Mouse (Mus musculus) midbrain, embryonic 14.5 days (tissue): ENCODE measurements around the gene Rps6kc1. TPM values are rescaled to one million over a fixed set of nuclear protein-coding genes. Genes with fewer than 3 reads are reported as not detected.
A peak's percentile ranks its signal among the peaks of the same experiment; 100 is the strongest.

Source experiments
- ATAC-seq: fragments of 200-750 bp; cut with Nextera tagmentation; 2 replicates; pipeline ENCODE4 v1.8.0; 2017; ENCODE audit warnings: moderate number of reproducible peaks, moderate library complexity; ENCODE audit not compliant: low FRiP score, low TSS enrichment
- DNase-seq: peaks from one replicate; pipeline ENCODE4 v3.0.0-alpha.2; 2015
- H3K27ac ChIP-seq: fragments of 300-500 bp; sonication (generic); replicated peaks from 2 replicates; pipeline ENCODE4 v1.5.1; 2014; ENCODE audit warnings: mild to moderate bottlenecking, low read depth, low read length, moderate library complexity
- H3K27me3 ChIP-seq: fragments of 300-500 bp; sonication (generic); 2 replicates; pipeline ENCODE4 v1.6.1; 2014; ENCODE audit warnings: low read length, control low read depth, mixed read lengths; ENCODE audit not compliant: control insufficient read depth, insufficient read depth
- H3K36me3 ChIP-seq: fragments of 300-500 bp; sonication (generic); 2 replicates; pipeline ENCODE4 v1.6.1; 2014; ENCODE audit warnings: low read length, control low read depth; ENCODE audit not compliant: control insufficient read depth, insufficient read depth
- H3K4me1 ChIP-seq: fragments of 300-500 bp; sonication (generic); 2 replicates; pipeline ENCODE4 v1.6.1; 2014; ENCODE audit warnings: mild to moderate bottlenecking, antibody characterized with exemption, low read length, control low read depth; ENCODE audit not compliant: control insufficient read depth, insufficient read depth
- H3K4me2 ChIP-seq: fragments of 300-500 bp; sonication (generic); 2 replicates; pipeline ENCODE4 v1.6.1; 2014; ENCODE audit warnings: mild to moderate bottlenecking, low read length, moderate library complexity
- H3K4me3 ChIP-seq: fragments of 300-500 bp; sonication (generic); replicated peaks from 2 replicates; pipeline ENCODE4 v1.5.1; 2014; ENCODE audit warnings: low read depth, low read length
- H3K9ac ChIP-seq: fragments of 300-500 bp; sonication (generic); replicated peaks from 2 replicates; pipeline ENCODE4 v1.6.1; 2014; ENCODE audit warnings: mild to moderate bottlenecking, low read length, moderate library complexity
- H3K9me3 ChIP-seq: fragments of 300-500 bp; sonication (generic); 2 replicates; pipeline ENCODE4 v1.6.1; 2016; ENCODE audit warnings: low read length, control low read depth, mixed read lengths; ENCODE audit not compliant: control insufficient read depth
- whole genome bisulfite sequencing: fragments of 180-500 bp; shearing (Covaris S2); extraction: QIAGEN DNeasy Blood & Tissue Kit; methylation state at CpG from one replicate; pipeline ENCODE4 v1.1.7; 2014; 5-methylcytosine and 5-hydroxymethylcytosine counted together
- polyA plus RNA-seq: library from polyadenylated mRNA; unstranded; fragments of >200 nt; fragmentation: Nextera tagmentation; extraction: Ambion mirVana; gene quantifications from 2 replicates; pipeline ENCODE4 v1.2.1, GENCODE M21; 2014

Gene Rps6kc1
- polyA plus RNA-seq, 1 experiment from 2014 or later = 31.0 TPM

DNA sequence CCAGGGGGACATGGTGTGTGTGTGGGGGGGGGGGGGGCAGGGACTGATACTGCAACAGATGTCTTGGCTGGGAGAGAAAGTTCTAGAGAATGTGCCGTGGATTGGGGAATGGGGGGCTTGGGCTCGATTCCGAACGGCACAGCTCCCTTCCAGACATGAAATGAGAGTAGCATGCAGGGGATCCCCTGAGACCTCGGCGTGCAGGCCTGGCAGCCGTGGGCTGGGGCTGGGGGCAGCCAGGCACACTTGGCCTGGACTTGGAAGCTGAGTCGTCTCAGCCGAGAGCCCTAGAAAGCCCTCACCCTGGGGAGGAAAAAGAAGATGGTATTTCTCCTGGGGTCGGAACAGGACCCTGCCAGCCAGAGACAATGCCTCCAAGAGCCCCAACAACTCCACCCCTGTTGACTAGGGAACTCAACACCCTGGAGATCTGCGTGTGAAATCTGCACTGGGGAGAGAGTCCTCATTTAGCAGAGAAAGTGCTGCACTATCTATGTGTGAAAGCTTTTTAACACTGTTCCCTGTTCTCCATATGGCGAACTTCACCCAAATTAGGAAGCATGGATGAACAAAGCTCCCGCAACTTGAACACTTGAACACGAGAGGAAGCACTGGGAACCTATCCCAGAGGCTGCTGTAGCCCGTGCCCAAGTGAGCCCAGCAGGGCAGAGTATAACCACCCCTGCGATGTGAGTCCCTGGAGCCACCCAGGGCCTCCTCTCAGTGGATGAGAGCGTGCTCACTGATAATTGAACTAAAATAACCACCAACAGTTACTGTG is 251.7 kb downstream of the Rps6kc1 start:
- Histone ChIP-seq H3K27me3 (no peaks in the 10 kb centered on the region), H3K4me2 (no peak overlapping the region), H3K9me3 (no peaks in the 10 kb centered on the region), H3K4me1 (peaks cover 9% of the 10 kb centered on the region; the same call in 1 of the 2 replicates), H3K4me3 (no peak overlapping the region), H3K9ac (no peak overlapping the region), H3K27ac (no peak overlapping the region), H3K36me3 (no peaks in the 10 kb centered on the region)
- WGBS = 80% methylated on average over 17 of the region's 17 CpGs
- no peak for ATAC-seq
- no peak for DNase-seq

GRCm38 (mm10) chr1:190658266-190658665 is 253.3 kb downstream of the Rps6kc1 start:
- no peaks in the 10 kb centered on the region for H3K9me3 ChIP-seq
- no peak overlapping the region for H3K4me2 ChIP-seq
- ATAC-seq (no peak), DNase-seq (no peak)
- no peak overlapping the region for H3K27ac ChIP-seq
- peaks cover 13% of the 10 kb centered on the region; the same call in 1 of the 2 replicates for H3K4me1 ChIP-seq
- 92% methylated on average over 13 of the region's 13 CpGs for WGBS
- no peak overlapping the region for H3K4me3 ChIP-seq
- H3K36me3 ChIP-seq = no peaks in the 10 kb centered on the region
- H3K27me3 ChIP-seq = no peaks in the 10 kb centered on the region
- H3K9ac ChIP-seq = no peak overlapping the region

DNA sequence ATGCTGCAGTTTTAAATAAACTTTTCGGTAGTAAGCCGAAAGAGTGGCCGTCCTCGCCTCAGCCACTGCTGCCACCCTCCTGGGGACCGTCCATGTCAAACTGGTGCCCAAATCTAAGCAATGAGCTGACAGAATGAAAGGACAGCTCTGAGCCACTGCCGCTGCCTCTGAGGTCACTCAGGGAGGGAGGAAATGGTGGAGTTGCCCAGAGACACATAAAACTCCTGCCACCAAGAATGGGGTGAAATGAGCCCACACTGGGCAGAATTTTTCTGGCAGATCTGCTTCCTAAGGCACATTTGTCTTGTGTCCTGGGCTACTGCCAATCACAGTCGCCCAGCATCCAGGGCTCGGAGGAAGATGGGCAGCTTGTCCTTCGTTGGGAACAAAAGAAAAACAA is 255.5 kb downstream of the Rps6kc1 start:
- ATAC-seq (no peak), DNase-seq (peak; percentile 44)
- Histone ChIP-seq H3K36me3 (no peaks in the 10 kb centered on the region), H3K4me2 (no peak overlapping the region), H3K4me1 (peaks cover 13% of the 10 kb centered on the region; the same call in 1 of the 2 replicates), H3K9ac (no peak overlapping the region), H3K27me3 (no peaks in the 10 kb centered on the region), H3K9me3 (no peaks in the 10 kb centered on the region), H3K4me3 (no peak overlapping the region), H3K27ac (no peak overlapping the region)
- WGBS = 49% methylated on average over 9 of the region's 9 CpGs

DNA sequence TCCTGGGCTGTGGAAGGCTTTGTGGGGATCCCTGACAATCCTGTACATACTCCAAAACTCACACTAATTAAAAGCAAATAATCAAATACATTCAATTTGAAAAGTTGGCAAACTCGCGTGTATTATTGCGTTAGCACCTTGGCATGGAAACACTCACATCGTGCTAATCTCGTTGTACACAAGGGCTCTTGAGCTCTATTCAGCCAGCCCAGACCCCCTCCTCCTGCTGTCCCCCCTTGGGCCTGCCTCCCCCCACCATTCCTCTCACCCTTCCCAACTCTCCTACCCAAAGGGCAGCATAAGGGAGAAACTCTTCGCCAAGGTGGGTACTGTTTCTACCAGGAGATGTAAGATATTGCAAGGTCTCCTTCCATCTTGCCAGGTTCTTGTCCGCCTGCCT is 255.9 kb downstream of the Rps6kc1 start:
- Histone ChIP-seq H3K27ac (peak overlapping the region; percentile 52; the same call in 1 of the 2 replicates), H3K9ac (no peak overlapping the region), H3K36me3 (no peaks in the 10 kb centered on the region), H3K4me2 (no peak overlapping the region), H3K4me3 (no peak overlapping the region), H3K4me1 (peaks cover 13% of the 10 kb centered on the region; the same call in 1 of the 2 replicates), H3K27me3 (no peaks in the 10 kb centered on the region), H3K9me3 (no peaks in the 10 kb centered on the region)
- DNase-seq (no peak), ATAC-seq (no peak)
- WGBS = 72% methylated on average over 7 of the region's 7 CpGs

DNA sequence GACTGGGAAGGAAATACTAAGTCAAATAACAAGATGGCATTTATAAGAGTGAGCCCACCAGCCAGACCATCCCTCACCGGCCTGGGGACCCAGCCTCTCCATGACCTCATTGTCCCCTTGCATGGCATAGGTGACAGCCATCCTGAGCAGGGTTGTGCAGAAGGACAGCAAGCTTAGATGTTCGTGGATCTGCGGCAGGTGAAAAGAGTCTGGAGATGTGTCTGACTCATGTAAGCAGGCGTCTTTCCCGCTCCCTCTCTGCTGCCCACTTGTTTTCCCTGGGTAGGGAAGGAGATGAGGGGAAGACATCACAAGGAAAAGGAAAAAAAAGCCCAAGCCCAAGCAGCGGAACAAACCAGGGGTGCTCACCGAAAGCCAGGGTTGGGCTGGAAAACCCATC is 256.5 kb downstream of the Rps6kc1 start:
- H3K9ac ChIP-seq = no peak overlapping the region
- H3K4me2 ChIP-seq = no peak overlapping the region
- H3K4me1 ChIP-seq = peaks cover 13% of the 10 kb centered on the region; the same call in 1 of the 2 replicates
- DNase-seq = no peak
- no peaks in the 10 kb centered on the region for H3K36me3 ChIP-seq
- no peak for ATAC-seq
- no peaks in the 10 kb centered on the region for H3K9me3 ChIP-seq
- no peak overlapping the region for H3K4me3 ChIP-seq
- H3K27ac ChIP-seq = peak overlapping the region; percentile 52
- 85% methylated on average over 7 of the region's 7 CpGs for WGBS
- H3K27me3 ChIP-seq = no peaks in the 10 kb centered on the region

- no peaks in the 10 kb centered on the region for H3K9me3 ChIP-seq
- DNase-seq (no peak), ATAC-seq (no peak)
- no peaks in the 10 kb centered on the region for H3K27me3 ChIP-seq
- WGBS = 86% methylated on average over 6 of the region's 6 CpGs
- no peak overlapping the region for H3K4me2 ChIP-seq
- 0 out of 2 replicates have a peak overlapping the region, but pooled peaks have one; percentile 10 for H3K27ac ChIP-seq
- H3K9ac ChIP-seq = no peak overlapping the region
- H3K36me3 ChIP-seq = no peaks in the 10 kb centered on the region
- peaks cover 13% of the 10 kb centered on the region; the same call in 1 of the 2 replicates for H3K4me1 ChIP-seq
- no peak overlapping the region for H3K4me3 ChIP-seq
These were observed 256.9 kb downstream of the Rps6kc1 start for GRCm38 (mm10) chr1:190654694-190655001.

GRCm38 (mm10) chr1:190653989-190654693 is 257.4 kb downstream of the Rps6kc1 start:
- DNase-seq (peak; percentile 39), ATAC-seq (no peak)
- no peak overlapping the region for H3K4me2 ChIP-seq
- WGBS = 78% methylated on average over 20 of the region's 20 CpGs
- H3K9me3 ChIP-seq = no peaks in the 10 kb centered on the region
- H3K36me3 ChIP-seq = no peaks in the 10 kb centered on the region
- H3K4me1 ChIP-seq = peaks cover 13% of the 10 kb centered on the region; the same call in 1 of the 2 replicates
- H3K27ac ChIP-seq = 0 out of 2 replicates have a peak overlapping the region, but pooled peaks have one; percentile 10
- no peaks in the 10 kb centered on the region for H3K27me3 ChIP-seq
- no peak overlapping the region for H3K4me3 ChIP-seq
- H3K9ac ChIP-seq = no peak overlapping the region

- Histone ChIP-seq H3K4me2 (no peak overlapping the region), H3K27ac (no peak overlapping the region), H3K36me3 (no peaks in the 10 kb centered on the region), H3K4me1 (peaks cover 13% of the 10 kb centered on the region; the same call in 1 of the 2 replicates), H3K4me3 (no peak overlapping the region), H3K9me3 (no peaks in the 10 kb centered on the region), H3K27me3 (no peaks in the 10 kb centered on the region), H3K9ac (no peak overlapping the region)
- ATAC-seq (no peak), DNase-seq (no peak)
- 79% methylated on average over 6 of the region's 6 CpGs for WGBS
These were observed 258.5 kb downstream of the Rps6kc1 start for GRCm38 (mm10) chr1:190653081-190653480.
